In the genomic region with DNA sequence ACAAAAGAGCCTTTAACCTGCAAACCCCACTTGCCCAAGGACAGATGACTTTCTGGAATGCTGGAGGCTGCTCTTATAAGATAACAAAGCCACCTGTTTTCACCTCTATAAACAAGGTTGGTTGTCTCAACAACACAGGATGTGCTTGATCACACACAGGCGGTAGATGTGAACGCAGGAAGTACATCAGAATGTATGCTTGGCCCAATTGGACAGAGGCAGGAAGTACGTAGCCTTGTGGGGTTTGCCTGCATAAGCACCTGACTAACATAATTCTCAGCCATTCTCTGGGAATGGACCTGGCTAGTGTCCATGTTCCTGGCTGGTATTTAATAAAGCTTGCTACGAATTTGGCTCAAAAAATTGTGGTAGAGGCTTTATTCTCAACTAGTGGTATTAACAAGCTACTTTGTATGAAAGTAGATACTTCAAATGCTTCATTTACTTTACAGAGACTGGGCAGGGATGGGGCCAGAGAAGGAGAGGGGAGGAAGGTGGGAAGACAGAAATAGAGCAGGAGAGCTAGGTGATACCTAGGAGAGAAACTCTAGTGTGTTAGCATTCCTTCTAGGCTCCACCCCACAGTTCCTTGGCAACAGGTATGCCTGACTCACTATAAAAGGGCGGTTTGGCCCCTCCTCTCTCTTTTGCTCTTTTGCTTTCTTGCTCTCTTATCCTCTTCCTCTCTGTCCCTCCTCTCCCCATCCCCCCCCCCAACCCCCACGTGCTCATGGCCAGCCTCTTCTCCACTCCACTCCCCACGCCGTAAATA, we compare ENCODE assay signal across 15 mouse cellular contexts. TPM values are rescaled to one million over a fixed set of nuclear protein-coding genes. Genes with fewer than 3 reads are reported as not detected.
DNase-seq lines count a peak whose midpoint lies in the region; ATAC-seq and TF ChIP-seq lines count a peak whose summit lies in the region.
"Had no signal": no experiment of that assay in that cellular context is flagged by ENCODE, and none has a peak within 500 bp of the region (broad histone marks: within the 10 kb centered on the region; RNA-seq: fewer than 3 reads in every experiment).

No protein-coding gene starts in this region.

- peak; percentile 69 for ATAC-seq in lung, embryonic 14.5 days (ENCODE audit: insufficient read depth)
- ATAC-seq in lung, embryonic 16.5 days (ENCODE audit: low read depth): peak; percentile 92
- ATAC-seq in stomach, embryonic 15.5 days (ENCODE audit: insufficient read depth, low FRiP score, low read depth): 0 out of 2 replicates have a peak, but pooled peaks have one; percentile 14
- ATAC-seq in frontal cortex, adult (ENCODE audit: low TSS enrichment): no peak
- ATAC-seq: forebrain, embryonic 16.5 days had no signal

- no peak overlapping the region for H3K4me2 ChIP-seq in lung, embryonic 14.5 days
- no peak overlapping the region; the same call in 1 of the 2 replicates for H3K4me2 ChIP-seq in lung, embryonic 16.5 days (ENCODE audit: low read depth, low read length)
- H3K4me2 ChIP-seq in stomach, embryonic 15.5 days: no peak overlapping the region
- H3K4me2 ChIP-seq: liver, embryonic 13.5 days had no signal

- H3K4me3 ChIP-seq in lung, embryonic 14.5 days (ENCODE audit: low read depth, low read length): no peak overlapping the region
- H3K4me3 ChIP-seq in lung, embryonic 16.5 days (ENCODE audit: low read length): no peak overlapping the region
- H3K4me3 ChIP-seq in stomach, embryonic 15.5 days (replicated peaks): no peak overlapping the region
- H3K4me3 ChIP-seq: limb, embryonic 10.5 days; liver, embryonic 13.5 days had no signal

- no peaks in the 10 kb centered on the region for H3K9me3 ChIP-seq in lung, embryonic 14.5 days (ENCODE audit: low read depth, low read length)
- H3K9me3 ChIP-seq in lung, embryonic 16.5 days (ENCODE audit: control insufficient read depth, low read length): no peaks in the 10 kb centered on the region
- H3K9me3 ChIP-seq in stomach, embryonic 15.5 days: no peaks in the 10 kb centered on the region
- H3K9me3 ChIP-seq: limb, embryonic 10.5 days; liver, embryonic 13.5 days had no signal

- no peak for TF ChIP-seq CTCF in lung, embryonic 14.5 days (IDR thresholded peaks at IDR 0.05; ENCODE audit: low read depth)

- no peaks in the 10 kb centered on the region for H3K4me1 ChIP-seq in lung, embryonic 14.5 days (ENCODE audit: insufficient read depth)
- H3K4me1 ChIP-seq in lung, embryonic 16.5 days (replicated peaks; ENCODE audit: control insufficient read depth, insufficient read depth, low read length): 0 out of 2 replicates have a peak, but pooled peaks cover 3% of the 10 kb centered on the region
- H3K4me1 ChIP-seq in stomach, embryonic 15.5 days: no peaks in the 10 kb centered on the region
- H3K4me1 ChIP-seq: limb, embryonic 10.5 days; liver, embryonic 13.5 days had no signal

- DNase-seq in lung, embryonic 14.5 days: peak; percentile 26
- no peak for DNase-seq in lung, postnatal 4 days
- DNase-seq in R1 (ENCODE audit: low read depth, low spot score): peak; percentile 95
- no peak for DNase-seq in gastrocnemius, postnatal 4 days (ENCODE audit: low spot score in 2 of 2)
- no peak for DNase-seq in left cerebral cortex, adult 18-20 months (ENCODE audit: low spot score in 2 of 2)
- DNase-seq: cerebellum, adult 11-12 months; gastrocnemius, postnatal 36 days; kidney, postnatal 4 days; layer of hippocampus, postnatal 36 days; liver, embryonic 13.5 days had no signal

- H3K27me3 ChIP-seq in lung, embryonic 14.5 days (ENCODE audit: insufficient read depth, low read length): no peaks in the 10 kb centered on the region
- H3K27me3 ChIP-seq in lung, embryonic 16.5 days (ENCODE audit: control insufficient read depth, insufficient read depth, low read depth, low read length): no peaks in the 10 kb centered on the region
- H3K27me3 ChIP-seq in stomach, embryonic 15.5 days (replicated peaks): no peaks in the 10 kb centered on the region
- H3K27me3 ChIP-seq: liver, embryonic 13.5 days had no signal

- 53% methylated on average over 8 of the region's 8 CpGs for WGBS in lung, embryonic 14.5 days
- WGBS in lung, embryonic 16.5 days: 42% methylated on average over 8 of the region's 8 CpGs
- WGBS in stomach, embryonic 15.5 days: 61% methylated on average over 8 of the region's 8 CpGs

- H3K36me3 ChIP-seq in lung, embryonic 14.5 days (ENCODE audit: insufficient read depth): no peaks in the 10 kb centered on the region
- no peaks in the 10 kb centered on the region for H3K36me3 ChIP-seq in lung, embryonic 16.5 days (ENCODE audit: control insufficient read depth, insufficient read depth, low read length)
- H3K36me3 ChIP-seq in stomach, embryonic 15.5 days: no peaks in the 10 kb centered on the region
- H3K36me3 ChIP-seq: limb, embryonic 10.5 days; liver, embryonic 13.5 days had no signal

- no peak overlapping the region for H3K9ac ChIP-seq in lung, embryonic 14.5 days
- no peak overlapping the region for H3K9ac ChIP-seq in lung, embryonic 16.5 days (ENCODE audit: low read length)
- no peak overlapping the region for H3K9ac ChIP-seq in stomach, embryonic 15.5 days
- H3K9ac ChIP-seq: liver, embryonic 13.5 days had no signal

- peak overlapping the region; percentile 21 for H3K27ac ChIP-seq in lung, embryonic 14.5 days (ENCODE audit: low read depth)
- peak overlapping the region; percentile 66 for H3K27ac ChIP-seq in lung, embryonic 16.5 days (ENCODE audit: low read length)
- H3K27ac ChIP-seq in stomach, embryonic 15.5 days: no peak overlapping the region
- H3K27ac ChIP-seq: limb, embryonic 10.5 days; liver, embryonic 13.5 days had no signal

RNA-seq across cellular contexts. Expression of a gene that starts 36.8 kb away (rescaled TPM):
- polyA plus RNA-seq in lung, embryonic 14.5 days (2014; fragmentation: Nextera tagmentation; extraction: Ambion mirVana): 23.7 and 32.9 TPM in 2 replicates
- 135 and 154 TPM in 2 replicates for polyA plus RNA-seq in lung, embryonic 16.5 days (2015; fragmentation: Nextera tagmentation; extraction: Ambion mirVana)
- polyA plus RNA-seq in stomach, embryonic 15.5 days (2015; fragmentation: Nextera tagmentation; extraction: Ambion mirVana): 143 and 162 TPM in 2 replicates
- 10 to 100 TPM; 61.7 to 77.4 TPM for total RNA-seq in gastrocnemius, postnatal 4 days (2021)
- total RNA-seq in left cerebral cortex, adult 18-20 months (2021): 1,000 to 10,000 TPM; 1,579 to 1,741 TPM

Comparison
In these comparisons a context has a peak if more than half of its experiments do, and no peak if none do; other contexts are left out.
1. DNase-seq: peak in lung, embryonic 14.5 days (single experiment) and R1 (single experiment); none in lung, postnatal 4 days (0 of 2), gastrocnemius, postnatal 4 days (0 of 2) and left cerebral cortex, adult 18-20 months (0 of 2).